Mouse (Mus musculus): Measurements from ENCODE around the gene Dab1.

Gene Dab1

GRCm38 (mm10) chr4:104439641-104440040 lies 820.5 kb downstream of the Dab1 start:
- intact Hi-C loops (cut with DNase I), result no loop called here

- intact Hi-C loops (cut with DNase I), result no loop called here
Observed at GRCm38 (mm10) chr4:104442925-104443747, 824.0 kb downstream of the Dab1 start.

DNA sequence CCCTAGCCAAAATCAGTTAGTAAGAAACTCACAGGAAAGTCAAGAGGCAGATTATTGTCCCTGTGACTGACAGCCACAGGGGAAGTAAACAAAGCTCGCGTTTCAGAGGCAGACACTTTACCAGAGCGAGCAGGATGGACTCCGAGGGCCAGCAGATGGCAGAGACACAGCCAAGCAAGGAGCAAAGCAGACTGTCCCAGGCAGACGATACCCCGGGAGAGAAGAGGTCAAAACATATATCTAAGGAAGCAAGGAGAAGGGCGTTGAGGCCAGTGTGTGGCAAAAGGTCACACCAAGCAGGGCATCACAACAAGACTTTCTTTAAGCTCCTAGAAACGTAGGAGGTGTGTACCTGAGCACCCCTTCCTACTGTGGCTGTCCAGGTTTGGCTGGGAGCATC lies 824.6 kb downstream of the Dab1 start:
- intact Hi-C loops (cut with DNase I), result no loop called here

- intact Hi-C loops (cut with DNase I), result no loop called here
Observed at GRCm38 (mm10) chr4:104444985-104445384, 825.8 kb downstream of the Dab1 start.

DNA sequence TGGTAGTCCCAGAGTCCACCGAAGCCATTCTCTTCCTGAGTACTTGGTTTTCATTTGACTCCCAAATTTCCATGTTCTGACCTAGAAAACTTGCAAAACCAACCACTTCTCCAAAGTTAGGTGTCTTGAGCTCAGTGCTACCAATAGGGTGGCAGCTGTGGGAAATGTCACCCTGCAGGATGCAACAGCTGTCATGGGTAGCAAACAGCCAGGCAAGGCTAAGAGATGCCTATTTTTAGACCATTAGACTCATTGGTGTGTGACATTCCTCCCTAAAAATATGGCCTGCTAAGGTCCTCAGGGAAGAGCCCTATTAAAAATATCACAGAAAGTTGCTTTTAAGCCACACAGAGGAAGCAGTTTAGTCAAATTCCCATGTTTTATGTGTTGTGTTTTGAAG lies 829.0 kb downstream of the Dab1 start:
- intact Hi-C loops (cut with DNase I), result no loop called here

DNA sequence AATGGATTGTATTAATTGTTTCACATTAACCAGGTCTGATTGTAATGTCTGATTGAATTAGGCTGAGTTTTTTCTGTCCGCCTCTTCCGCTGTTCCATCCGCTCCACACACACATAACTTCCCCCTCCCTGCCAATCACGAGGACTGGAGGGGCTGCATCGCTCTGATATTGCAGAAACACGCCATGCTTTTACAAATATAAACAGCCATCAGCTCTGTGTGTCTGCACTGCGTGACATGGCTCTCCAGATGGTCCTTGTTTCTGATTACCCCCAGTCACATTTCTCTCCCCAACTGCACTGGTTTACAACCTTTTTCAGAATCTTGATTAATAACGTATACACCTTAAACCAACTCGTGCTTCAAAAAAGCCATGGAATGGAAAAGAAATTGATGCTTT lies 831.5 kb downstream of the Dab1 start:
- intact Hi-C loops (cut with DNase I), result no loop called here

- intact Hi-C loops (cut with DNase I), result no loop called here
Observed at GRCm38 (mm10) chr4:104452587-104452986, 833.4 kb downstream of the Dab1 start.

- intact Hi-C loops (cut with DNase I), result no loop called here
Observed at GRCm38 (mm10) chr4:104455151-104455550, 836.0 kb downstream of the Dab1 start.

- intact Hi-C loops (cut with DNase I), result no loop called here
Observed at GRCm38 (mm10) chr4:104455760-104456159, 836.6 kb downstream of the Dab1 start.

GRCm38 (mm10) chr4:104456173-104456873 lies 837.2 kb downstream of the Dab1 start:
- intact Hi-C loops (cut with DNase I), result no loop called here

- intact Hi-C loops (cut with DNase I), result no loop called here
Observed at GRCm38 (mm10) chr4:104458726-104459125, 839.6 kb downstream of the Dab1 start.

DNA sequence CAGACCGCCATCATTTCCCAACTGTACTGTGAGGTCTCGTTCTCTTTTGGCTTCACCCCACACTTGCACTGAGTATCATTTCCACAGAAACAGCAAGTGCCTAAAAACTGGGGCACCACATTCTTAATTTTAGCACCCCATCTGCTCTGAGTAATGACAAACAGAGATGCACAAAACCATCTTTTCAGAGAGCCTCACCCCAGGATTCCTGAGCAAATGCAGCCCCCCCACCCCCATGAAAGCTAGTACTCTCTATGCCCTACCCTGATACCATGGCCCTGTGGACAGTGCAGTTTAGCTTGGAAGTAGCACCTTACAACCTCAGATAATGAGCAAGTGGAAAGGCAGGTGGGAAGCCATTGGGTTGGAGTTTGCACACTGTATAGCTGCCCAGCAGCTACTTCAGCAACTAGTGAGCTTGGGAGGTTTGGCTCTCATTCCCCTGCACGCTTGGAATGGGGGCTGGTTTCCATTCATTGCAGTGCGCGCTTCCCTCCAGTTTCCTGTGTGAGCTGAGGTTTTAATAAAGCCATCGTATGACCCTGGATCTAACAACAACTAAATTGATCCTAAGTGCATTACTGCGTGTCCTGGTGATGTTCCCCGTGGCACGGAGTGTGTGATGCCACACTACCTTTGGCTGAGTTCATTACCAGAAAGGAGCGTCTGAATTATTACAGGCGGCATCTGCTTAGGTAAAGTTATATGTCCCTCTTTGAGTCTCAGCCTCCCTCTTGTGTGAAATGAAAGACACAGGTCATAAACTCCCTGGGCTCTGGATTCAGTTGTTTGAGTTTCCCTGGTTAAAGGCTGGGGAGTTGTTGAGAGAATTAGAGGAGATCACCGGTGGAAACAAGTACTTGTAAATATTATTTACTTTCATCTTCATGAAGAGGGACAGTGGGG lies 842.2 kb downstream of the Dab1 start:
- intact Hi-C loops (cut with DNase I), result no loop called here

DNA sequence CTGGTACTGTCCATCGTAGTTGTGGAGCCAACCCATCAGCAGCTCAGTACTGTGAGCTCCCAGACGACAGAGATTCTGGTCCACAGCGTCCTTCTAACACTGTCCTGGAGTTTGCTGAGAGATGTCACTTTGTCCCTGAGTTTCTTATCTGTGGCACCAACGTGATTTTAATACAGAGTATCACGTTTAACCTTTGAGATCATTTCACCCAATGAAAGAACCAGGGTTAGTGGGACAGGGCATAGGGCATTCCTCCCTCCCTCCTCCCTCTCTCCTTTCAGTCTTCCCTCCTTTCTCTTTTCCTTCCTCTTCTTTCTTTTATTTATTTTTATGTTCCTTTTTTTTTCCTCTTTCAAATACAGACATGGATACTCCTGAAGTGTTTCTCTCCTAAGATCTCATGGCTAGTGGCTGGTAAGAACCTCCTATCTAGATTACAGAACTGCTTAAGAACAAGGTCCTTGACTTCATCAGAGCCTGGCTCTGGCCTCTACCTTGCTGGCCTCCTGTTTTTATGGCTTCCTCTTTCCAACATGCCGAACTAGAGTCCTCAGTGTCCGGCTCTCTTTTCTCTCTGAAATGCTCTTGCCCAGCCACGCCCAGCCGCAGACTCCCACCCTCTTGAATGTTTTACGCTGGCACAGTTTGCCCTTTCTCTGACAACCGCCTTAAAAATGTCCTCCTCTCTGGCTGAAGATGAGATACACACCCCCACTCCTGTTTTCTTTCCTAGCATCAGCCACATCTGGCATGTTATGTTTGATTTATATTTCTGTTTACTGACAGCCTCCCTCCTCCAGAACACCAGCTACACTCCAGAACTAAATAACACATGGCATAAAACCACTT lies 844.0 kb downstream of the Dab1 start:
- intact Hi-C loops (cut with DNase I), result no loop called here

- intact Hi-C loops (cut with DNase I), result no loop called here
Observed at GRCm38 (mm10) chr4:104463781-104464170, 844.6 kb downstream of the Dab1 start.

- intact Hi-C loops (cut with DNase I), result no loop called here
Observed at GRCm38 (mm10) chr4:104465594-104465993, 846.4 kb downstream of the Dab1 start.

- intact Hi-C loops (cut with DNase I), result no loop called here
Observed at GRCm38 (mm10) chr4:104468666-104469065, 849.5 kb downstream of the Dab1 start.

DNA sequence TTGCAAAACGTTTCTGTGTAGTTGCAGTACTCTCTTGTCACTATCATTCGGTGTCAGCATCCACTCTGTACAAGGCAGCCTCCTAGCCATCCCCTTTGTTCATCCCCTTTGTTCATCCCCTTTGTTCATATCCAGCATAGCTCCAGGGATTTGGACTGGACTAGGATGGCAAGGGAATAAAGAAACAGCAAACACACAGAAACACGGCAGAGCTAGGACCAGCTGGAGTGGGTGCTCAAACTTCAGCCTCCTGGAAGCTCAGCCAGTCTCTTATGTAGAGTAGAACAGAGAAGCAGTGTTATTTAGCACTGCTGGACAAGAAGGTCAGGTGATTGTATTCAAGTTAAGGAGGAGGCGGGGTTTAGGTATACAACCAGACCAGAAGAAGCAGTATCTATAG lies 853.8 kb downstream of the Dab1 start:
- intact Hi-C loops (cut with DNase I), result no loop called here

DNA sequence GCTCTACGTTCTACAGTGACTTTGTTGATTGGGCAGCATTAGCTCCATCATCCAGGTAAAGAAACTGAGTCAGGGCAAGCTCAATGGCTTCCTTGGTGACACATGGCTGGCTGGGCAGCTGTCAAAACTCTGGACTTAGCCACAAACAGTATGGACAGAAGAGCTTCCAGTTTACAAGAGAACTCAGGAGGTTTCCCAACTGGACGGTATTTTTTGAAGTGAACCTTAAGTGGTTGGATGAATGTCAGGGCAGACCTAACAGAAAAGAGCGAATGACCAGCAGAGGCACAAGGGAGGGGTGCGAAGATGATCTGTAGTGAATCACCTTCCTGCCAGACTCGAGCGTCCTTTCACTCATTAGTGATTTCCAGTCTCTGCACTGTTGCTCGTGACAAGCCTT lies 857.7 kb downstream of the Dab1 start:
- intact Hi-C loops (cut with DNase I), result no loop called here

DNA sequence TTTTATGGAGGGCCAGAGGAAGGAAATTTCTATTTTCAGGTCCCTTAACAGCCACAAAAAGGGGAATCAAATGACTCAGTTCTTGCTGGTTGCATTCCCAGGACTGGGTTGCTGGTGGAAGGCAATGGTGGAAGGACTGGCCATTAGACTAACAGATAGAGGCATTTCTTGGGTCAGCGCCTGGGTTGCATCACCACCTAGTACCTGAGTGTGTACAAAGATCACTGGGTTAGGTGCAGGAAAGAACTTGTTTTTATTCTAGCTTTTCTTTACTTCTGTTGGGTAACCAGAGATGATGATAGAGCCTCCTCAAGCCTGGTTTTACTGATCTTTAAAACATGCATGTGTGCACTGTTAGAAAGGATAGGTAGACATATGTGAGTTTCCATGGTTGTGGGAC lies 864.8 kb downstream of the Dab1 start:
- intact Hi-C loops (cut with DNase I), result no loop called here

DNA sequence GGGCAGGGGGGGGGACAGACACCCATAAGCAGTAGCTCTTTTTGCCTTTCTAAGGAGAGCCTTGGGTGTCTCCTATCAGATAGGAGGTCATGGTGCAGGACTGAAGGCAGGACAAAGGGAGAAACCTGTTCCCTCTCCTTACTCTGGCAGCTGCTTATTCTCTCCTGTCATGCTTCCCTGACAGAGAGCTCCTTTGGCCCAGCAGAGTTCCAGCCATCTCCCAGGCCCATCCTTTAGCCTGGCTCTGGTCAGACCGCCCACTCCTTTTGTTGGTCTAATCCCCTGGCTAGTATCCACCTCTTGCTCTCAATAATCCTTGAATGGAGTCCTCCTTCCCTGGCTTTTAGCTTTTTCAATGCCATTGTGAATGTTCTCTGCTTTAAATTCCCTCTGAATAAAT lies 878.1 kb downstream of the Dab1 start:
- intact Hi-C loops (cut with DNase I), result no loop called here

DNA sequence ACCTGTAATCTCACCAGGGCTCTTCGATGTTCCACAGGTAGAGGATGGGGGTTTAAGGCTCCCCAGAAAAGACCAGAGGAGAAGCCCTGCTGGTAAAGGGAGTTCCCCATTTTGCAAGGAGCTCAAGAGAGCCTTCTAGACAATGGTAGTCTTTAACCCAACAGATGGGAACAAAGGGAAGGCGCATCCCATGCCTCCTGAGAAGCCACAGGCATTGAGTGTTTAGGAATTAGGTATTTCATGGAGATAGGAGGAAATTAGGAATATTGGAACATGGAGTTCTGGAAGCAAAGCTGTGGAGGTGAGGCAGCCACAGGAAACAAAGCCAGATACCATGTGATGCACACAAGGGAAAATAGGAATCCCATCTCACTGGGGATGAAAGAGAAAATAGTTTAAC lies 881.0 kb downstream of the Dab1 start:
- intact Hi-C loops (cut with DNase I), result no loop called here

Measured in adrenal gland (tissue).